Mouse (Mus musculus) thymus, adult 2 months (tissue): ENCODE results near the gene Whrn. TPM values are rescaled to one million over a fixed set of nuclear protein-coding genes. Genes with fewer than 3 reads are reported as not detected.
A peak's percentile ranks its signal among the peaks of the same experiment; 100 is the strongest.

Source experiments
- DNase-seq: peaks from one replicate; pipeline ENCODE4 v3.0.0; 2021
- H3K27ac ChIP-seq: fragments of 200-500 bp; 2 replicates; pipeline ENCODE4 v1.5.1; 2012; ENCODE audit warnings: low read length, control low read depth; ENCODE audit not compliant: control insufficient read depth, insufficient read depth
- H3K27me3 ChIP-seq: fragments of 200-500 bp; 2 replicates; pipeline ENCODE4 v1.6.1; 2012; ENCODE audit warnings: mild to moderate bottlenecking, low read length, moderate library complexity, mixed read lengths; ENCODE audit not compliant: control insufficient read depth, insufficient read depth
- H3K36me3 ChIP-seq: fragments of 200-500 bp; 2 replicates; pipeline ENCODE4 v1.6.1; 2012; ENCODE audit warnings: mild to moderate bottlenecking, low read length, moderate library complexity; ENCODE audit not compliant: control insufficient read depth, insufficient read depth
- H3K4me1 ChIP-seq: fragments of 200-500 bp; replicated peaks from 2 replicates; pipeline ENCODE4 v1.6.1; 2012; ENCODE audit warnings: low read length; ENCODE audit not compliant: control insufficient read depth, insufficient read depth
- H3K4me3 ChIP-seq: fragments of 200-500 bp; 2 replicates; pipeline ENCODE4 v1.5.1; 2012; ENCODE audit warnings: mild to moderate bottlenecking, low read length, control low read depth, moderate library complexity; ENCODE audit not compliant: control insufficient read depth, insufficient read depth
- CTCF ChIP-seq: fragments of 200-500 bp; IDR thresholded peaks from 2 replicates; pipeline ENCODE4 v1.5.1; 2012; ENCODE audit warnings: mild to moderate bottlenecking, control low read depth, low read length, moderate library complexity, borderline replicate concordance; ENCODE audit not compliant: control insufficient read depth, poor library complexity, insufficient read depth; ENCODE audit errors: extremely low read depth
- POLR2A ChIP-seq: fragments of 200-500 bp; IDR thresholded peaks from 2 replicates; pipeline ENCODE4 v1.6.1; 2012; ENCODE audit warnings: mild to moderate bottlenecking, low read length, control low read depth, moderate library complexity; ENCODE audit not compliant: control insufficient read depth, poor library complexity, insufficient read depth; ENCODE audit errors: extremely low read depth
- WGBS: fragments of 180-500 bp; shearing (Covaris S2); methylation state at CpG from one replicate; pipeline ENCODE4 v1.1.7; 2018; 5-methylcytosine and 5-hydroxymethylcytosine counted together
- polyA plus RNA-seq: library from polyadenylated mRNA; depleted of rRNA; stranded (reverse); fragments of >200 nt; gene quantifications from 2 replicates; pipeline ENCODE4 v1.2.3, GENCODE M21; 2012; rRNA removed

Whrn gene
- polyA plus RNA-seq, 1 experiment: 132 TPM

GRCm38 (mm10) chr4:63370897-63371296, 124.9 kb downstream of the Whrn start:
- H3K4me3 ChIP-seq: no peak overlapping the region
- no peak overlapping the region for H3K27ac ChIP-seq
- no peak for DNase-seq
- H3K36me3 ChIP-seq: peaks cover 77% of the 10 kb centered on the region
- WGBS: 91% methylated on average over 7 of the region's 7 CpGs
- no peaks in the 10 kb centered on the region for H3K27me3 ChIP-seq
- H3K4me1 ChIP-seq: no peaks in the 10 kb centered on the region; the same call in 1 of the 2 replicates
- TF ChIP-seq POLR2A: no peak
- no peak for TF ChIP-seq CTCF

GRCm38 (mm10) chr4:63368577-63368976, 127.2 kb downstream of the Whrn start:
- Histone ChIP-seq H3K27me3 (no peaks in the 10 kb centered on the region), H3K4me3 (no peak overlapping the region), H3K27ac (no peak overlapping the region), H3K4me1 (no peaks in the 10 kb centered on the region; the same call in 1 of the 2 replicates), H3K36me3 (peaks cover 62% of the 10 kb centered on the region)
- peak; percentile 89 for DNase-seq
- TF ChIP-seq POLR2A (no peak), CTCF (peak; percentile 98)
- WGBS: 36% methylated on average over 4 of the region's 4 CpGs

Other genes with a start within 250 kb of the Whrn start
- gene Orm1, start 151.4 kb downstream of the Whrn start, polyA plus RNA-seq: 3.5 and 5.3 TPM in 2 replicates
- 0.18 and 0.28 TPM in 2 replicates for gene Orm3, start 139.8 kb downstream of the Whrn start, polyA plus RNA-seq
- 0.31 and 0.38 TPM in 2 replicates for gene Orm2, start 133.5 kb downstream of the Whrn start, polyA plus RNA-seq
- gene Akna, start 92.6 kb downstream of the Whrn start, polyA plus RNA-seq: 76.6 and 92.4 TPM in 2 replicates
- 39.4 and 41.5 TPM in 2 replicates for gene Atp6v1g1, start 48.8 kb upstream of the Whrn start, polyA plus RNA-seq
- 15.7 and 20.9 TPM in 2 replicates for gene Tmem268, start 62.8 kb upstream of the Whrn start, polyA plus RNA-seq
- gene Gm11213, start 109.3 kb upstream of the Whrn start, polyA plus RNA-seq: not detected in 2 replicates
- gene Tex48, start 126.4 kb upstream of the Whrn start, polyA plus RNA-seq: 0.28 TPM in 1 of 2 replicates, not detected in the other
- not detected in 2 replicates for gene Gm11214, start 167.4 kb upstream of the Whrn start, polyA plus RNA-seq
- gene Tnfsf15, start 249.1 kb upstream of the Whrn start, polyA plus RNA-seq: 0.24 and 0.27 TPM in 2 replicates